In the genomic region with DNA sequence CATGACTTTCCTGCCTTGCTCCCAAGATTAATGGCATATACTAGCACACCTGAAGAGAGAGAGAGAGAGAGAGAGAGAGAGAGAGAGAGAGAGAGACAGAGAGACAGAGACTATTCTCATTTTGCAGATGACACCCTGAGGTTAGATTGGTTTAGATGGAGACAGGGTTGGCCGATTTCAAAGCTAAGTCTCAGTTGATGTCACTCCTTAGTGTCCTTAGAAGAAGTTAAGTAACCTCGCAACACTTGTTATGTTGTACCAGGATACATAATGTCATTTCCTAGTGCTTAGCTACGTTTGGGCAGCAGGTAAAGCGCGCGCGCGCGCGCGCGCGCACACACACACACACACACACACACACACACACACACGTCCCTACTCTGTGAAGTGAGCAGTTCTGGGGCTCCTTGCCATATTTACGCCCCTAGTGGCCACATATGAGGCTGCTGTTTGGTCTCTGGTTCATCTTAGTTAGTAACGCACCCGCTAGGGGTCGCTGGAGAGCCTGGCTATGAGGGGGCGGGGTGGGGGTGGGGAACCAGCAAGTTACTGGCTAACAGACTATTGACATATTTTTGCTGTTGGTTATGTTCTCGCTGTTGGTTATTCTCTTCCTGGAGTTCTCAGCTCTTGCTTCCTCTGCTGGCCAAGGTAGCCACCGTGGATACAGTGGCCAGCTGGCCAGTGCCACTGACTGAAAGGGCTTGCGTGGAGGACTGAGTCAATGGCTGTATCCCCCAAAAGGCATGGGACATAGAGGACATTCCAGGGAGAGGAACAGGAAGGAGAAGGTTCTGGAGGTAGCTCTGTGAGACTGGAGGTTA, we compare ENCODE assay signal across 8 mouse cellular contexts. TPM values are rescaled to one million over a fixed set of nuclear protein-coding genes. Genes with fewer than 3 reads are reported as not detected.
DNase-seq lines count a peak whose midpoint lies in the region; ATAC-seq lines count a peak whose summit lies in the region.

No protein-coding gene starts in this region.

- no peak overlapping the region for H3K9ac ChIP-seq in intestine, embryonic 14.5 days (ENCODE audit: low read length)

- DNase-seq in adrenal gland, adult 2 months = peak; percentile 85
- peak; percentile 94 for DNase-seq in embryo, embryonic 11 days
- peak; percentile 74 for DNase-seq in gastrocnemius, postnatal 25 days
- peak; percentile 92 for DNase-seq in intestine, embryonic 14.5 days (ENCODE audit: low spot score)
- peak; percentile 84 to 95 for DNase-seq in left cerebral cortex, postnatal 14 days (ENCODE audit: low spot score in 2 of 2)
- DNase-seq in mesoderm, embryonic 11.5 days (ENCODE audit: low read depth, low spot score) = peak; percentile 92
- DNase-seq in right cerebral cortex, postnatal 25 days = peak; percentile 66
- peak; percentile 66 to 86 for DNase-seq in urinary bladder, postnatal 4 days (ENCODE audit: low spot score in 2 of 2)

- peak; percentile 73 for ATAC-seq in intestine, embryonic 14.5 days (replicated peaks; ENCODE audit: low FRiP score, low TSS enrichment, low read depth)

- 21% methylated on average over 21 of the region's 22 CpGs for WGBS in intestine, embryonic 14.5 days

- H3K4me3 ChIP-seq in intestine, embryonic 14.5 days (ENCODE audit: low read depth, low read length) = no peak overlapping the region

- no peaks in the 10 kb centered on the region for H3K4me1 ChIP-seq in intestine, embryonic 14.5 days (replicated peaks; ENCODE audit: control insufficient read depth, insufficient read depth, low read length)

- intact Hi-C loops in left cerebral cortex, postnatal 14 days (cut with DNase I) = no loop called here

- H3K4me2 ChIP-seq in intestine, embryonic 14.5 days (ENCODE audit: low read length) = peak overlapping the region; percentile 27

- no peaks in the 10 kb centered on the region for H3K36me3 ChIP-seq in intestine, embryonic 14.5 days (ENCODE audit: control insufficient read depth, insufficient read depth, low read length)

- no peaks in the 10 kb centered on the region for H3K27me3 ChIP-seq in intestine, embryonic 14.5 days (replicated peaks; ENCODE audit: control insufficient read depth, insufficient read depth, low read length)

- H3K27ac ChIP-seq in intestine, embryonic 14.5 days (ENCODE audit: low read depth) = no peak overlapping the region

- H3K9me3 ChIP-seq in intestine, embryonic 14.5 days (ENCODE audit: control insufficient read depth, low read length) = no peaks in the 10 kb centered on the region

RNA-seq across cellular contexts. Expression of a gene that starts 26.4 kb away (rescaled TPM):
- total RNA-seq in adrenal gland, adult 2 months (2021) = 10 to 100 TPM; 30.7 to 37.3 TPM
- polyA plus RNA-seq in adrenal gland, adult 2 months (2012; rRNA removed) = 6.5 and 7.6 TPM in 2 replicates
- total RNA-seq in gastrocnemius, postnatal 25 days (2021) = 1 to 10 TPM; 2.8 to 2.9 TPM
- 13.4 and 14.9 TPM in 2 replicates for polyA plus RNA-seq in intestine, embryonic 14.5 days (2014; fragmentation: Nextera tagmentation; extraction: Ambion mirVana)
- 1 to 10 TPM; 8.8 to 9.0 TPM for total RNA-seq in left cerebral cortex, postnatal 14 days (2021)

RNA-seq across cellular contexts. Expression of a gene that starts 30.4 kb away (rescaled TPM):
- total RNA-seq in adrenal gland, adult 2 months (2021) = 1 to 10 TPM; 1.9 to 4.2 TPM
- 13.4 and 14.5 TPM in 2 replicates for polyA plus RNA-seq in adrenal gland, adult 2 months (2012; rRNA removed)
- total RNA-seq in gastrocnemius, postnatal 25 days (2021) = 1 to 10 TPM; 1.0 to 1.2 TPM
- polyA plus RNA-seq in intestine, embryonic 14.5 days (2014; fragmentation: Nextera tagmentation; extraction: Ambion mirVana) = 0.92 and 2.0 TPM in 2 replicates
- total RNA-seq in left cerebral cortex, postnatal 14 days (2021) = 10 to 100 TPM; 28.9 to 36.4 TPM

RNA-seq across cellular contexts. Expression of a gene that starts 30.4 kb away (rescaled TPM):
- 10 to 100 TPM; 31.1 to 40.8 TPM for total RNA-seq in adrenal gland, adult 2 months (2021)
- polyA plus RNA-seq in adrenal gland, adult 2 months (2012; rRNA removed) = 1.1 and 2.0 TPM in 2 replicates
- 10 to 100 TPM; 19.7 to 22.8 TPM for total RNA-seq in gastrocnemius, postnatal 25 days (2021)
- 85.8 and 98.9 TPM in 2 replicates for polyA plus RNA-seq in intestine, embryonic 14.5 days (2014; fragmentation: Nextera tagmentation; extraction: Ambion mirVana)
- total RNA-seq in left cerebral cortex, postnatal 14 days (2021) = 10 to 100 TPM; 50.1 to 52.2 TPM

RNA-seq across cellular contexts. Expression of a gene that starts 55.1 kb away (rescaled TPM):
- not detected for total RNA-seq in adrenal gland, adult 2 months (2021)
- polyA plus RNA-seq in adrenal gland, adult 2 months (2012; rRNA removed) = not detected in 2 replicates
- under 1 TPM in 1 of 2 experiments, not detected in 1; 0.10 TPM for total RNA-seq in gastrocnemius, postnatal 25 days (2021)
- polyA plus RNA-seq in intestine, embryonic 14.5 days (2014; fragmentation: Nextera tagmentation; extraction: Ambion mirVana) = 0.34 and 0.36 TPM in 2 replicates
- 1 to 10 TPM; 1.0 to 1.6 TPM for total RNA-seq in left cerebral cortex, postnatal 14 days (2021)

RNA-seq across cellular contexts. Expression of a gene that starts 59.4 kb away (rescaled TPM):
- total RNA-seq in adrenal gland, adult 2 months (2021) = not detected
- polyA plus RNA-seq in adrenal gland, adult 2 months (2012; rRNA removed) = not detected in 2 replicates
- not detected for total RNA-seq in gastrocnemius, postnatal 25 days (2021)
- 0.15 and 0.42 TPM in 2 replicates for polyA plus RNA-seq in intestine, embryonic 14.5 days (2014; fragmentation: Nextera tagmentation; extraction: Ambion mirVana)
- not detected for total RNA-seq in left cerebral cortex, postnatal 14 days (2021)

Comparison
In these comparisons a context has a peak if more than half of its experiments do, and no peak if none do; other contexts are left out.
1. RNA of a gene that starts 30.4 kb away (total RNA-seq): 28.9 to 36.4 TPM in left cerebral cortex, postnatal 14 days; 1.9 to 4.2 TPM in adrenal gland, adult 2 months and 1.0 to 1.2 TPM in gastrocnemius, postnatal 25 days; every median in the first group is over 4 times any median in the second.
2. Peak in every context shown above with its lines, with median percentiles within 50 percentile points of each other: DNase-seq.